Mouse (Mus musculus): ENCODE measurements around the gene Zfp827. TPM values are rescaled to one million over a fixed set of nuclear protein-coding genes. Genes with fewer than 3 reads are reported as not detected.

Zfp827 gene
- 11.4 TPM in 2 replicates for polyA plus RNA-seq (2016; fragmentation: Nextera tagmentation; extraction: Ambion mirVana)

DNA sequence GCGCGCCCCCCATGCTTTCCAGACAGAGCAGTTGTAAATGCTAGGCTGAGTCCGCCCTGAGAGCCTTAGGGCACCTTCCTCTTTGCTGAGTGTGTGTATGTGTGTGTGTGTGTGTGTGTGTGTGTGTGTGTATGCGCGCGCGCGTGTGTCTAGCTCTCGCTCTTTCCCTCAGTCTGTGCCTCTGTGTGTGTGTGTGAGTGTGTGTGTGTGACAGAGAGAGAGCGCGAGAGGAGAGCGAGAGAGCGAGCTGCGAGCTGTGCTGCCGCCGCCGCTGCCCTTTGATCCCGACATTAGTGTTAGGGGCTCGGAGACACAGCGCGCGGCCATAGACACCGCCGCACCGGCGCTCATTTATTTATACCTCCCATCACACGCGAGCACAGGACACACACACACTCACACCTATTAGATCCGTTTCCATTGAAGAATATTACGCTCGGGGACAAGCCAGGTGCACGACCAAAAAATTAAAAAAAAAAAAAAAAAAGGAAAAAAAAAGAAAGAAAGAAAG is at the start of gene Zfp827:
TSS of gene Zfp827 (plus strand) at position 461 of the 511 bp plus-strand sequence.
- peak; percentile 52 for ATAC-seq (ENCODE audit: low FRiP score, low read depth)
- under 1% methylated on average over 32 of the region's 32 CpGs for WGBS
- Histone ChIP-seq H3K4me1 (peaks cover 20% of the 10 kb centered on the region), H3K9me3 (no peaks in the 10 kb centered on the region; the same call in 1 of the 2 replicates), H3K27ac (peak within 1 kb of the TSS; percentile 99), H3K36me3 (no peaks in the 10 kb centered on the region), H3K4me2 (replicated peaks) (peak within 1 kb of the TSS; percentile 87), H3K27me3 (replicated peaks) (no peaks in the 10 kb centered on the region), H3K4me3 (peak within 1 kb of the TSS; percentile 96), H3K9ac (peak within 1 kb of the TSS; percentile 99)

- H3K9me3 ChIP-seq: no peaks in the 10 kb centered on the region
- no peaks in the 10 kb centered on the region for H3K36me3 ChIP-seq
- H3K27me3 ChIP-seq (replicated peaks): no peaks in the 10 kb centered on the region
- no peaks in the 10 kb centered on the region for H3K4me1 ChIP-seq
- H3K9ac ChIP-seq: no peak overlapping the region
- no peak for ATAC-seq (ENCODE audit: low FRiP score, low read depth)
- no peak overlapping the region for H3K4me2 ChIP-seq (replicated peaks)
- H3K27ac ChIP-seq: no peak overlapping the region
- H3K4me3 ChIP-seq: no peak overlapping the region
Observed at GRCm38 (mm10) chr8:79004341-79004740, 23.9 kb upstream of the Zfp827 start.

DNA sequence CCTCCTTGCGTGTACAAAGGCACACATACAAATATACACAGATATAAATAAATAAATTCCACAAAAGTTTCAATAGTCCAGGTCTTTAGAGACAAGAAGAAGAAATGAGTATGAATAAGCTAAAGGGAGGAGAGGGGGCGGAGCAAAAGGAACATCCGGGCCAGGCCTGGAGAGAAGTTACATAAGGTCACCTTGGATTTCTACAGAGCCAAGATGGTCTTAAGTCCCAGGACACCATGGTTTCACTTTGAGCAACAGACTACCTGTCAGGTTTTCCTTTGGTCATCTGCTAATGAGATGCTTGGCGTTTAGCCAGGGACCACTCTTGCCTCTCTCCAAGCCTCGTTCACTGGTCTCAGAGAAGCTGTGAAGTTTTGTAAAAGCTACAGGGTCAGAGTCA is 13.2 kb upstream of the Zfp827 start:
- ATAC-seq (ENCODE audit: low FRiP score, low read depth): no peak
- no peaks in the 10 kb centered on the region for H3K9me3 ChIP-seq
- 85% methylated on average over 5 of the region's 5 CpGs for WGBS

GRCm38 (mm10) chr8:79016076-79016475 is 12.2 kb upstream of the Zfp827 start:
- H3K27ac ChIP-seq: no peak overlapping the region
- no peaks in the 10 kb centered on the region for H3K9me3 ChIP-seq
- H3K27me3 ChIP-seq (replicated peaks): no peaks in the 10 kb centered on the region
- H3K4me3 ChIP-seq: no peak overlapping the region
- no peaks in the 10 kb centered on the region for H3K36me3 ChIP-seq
- no peaks in the 10 kb centered on the region for H3K4me1 ChIP-seq
- H3K9ac ChIP-seq: no peak overlapping the region
- no peak for ATAC-seq (ENCODE audit: low FRiP score, low read depth)
- no peak overlapping the region for H3K4me2 ChIP-seq (replicated peaks)
- 94% methylated on average over 4 of the region's 4 CpGs for WGBS

More for the DNA sequence above, 13.2 kb upstream of the Zfp827 start:
- no peaks in the 10 kb centered on the region for H3K36me3 ChIP-seq
- H3K27ac ChIP-seq: no peak overlapping the region
- no peaks in the 10 kb centered on the region for H3K4me1 ChIP-seq
- no peak overlapping the region for H3K4me2 ChIP-seq (replicated peaks)
- H3K4me3 ChIP-seq: no peak overlapping the region
- no peak overlapping the region for H3K9ac ChIP-seq
- H3K27me3 ChIP-seq (replicated peaks): no peaks in the 10 kb centered on the region

DNA sequence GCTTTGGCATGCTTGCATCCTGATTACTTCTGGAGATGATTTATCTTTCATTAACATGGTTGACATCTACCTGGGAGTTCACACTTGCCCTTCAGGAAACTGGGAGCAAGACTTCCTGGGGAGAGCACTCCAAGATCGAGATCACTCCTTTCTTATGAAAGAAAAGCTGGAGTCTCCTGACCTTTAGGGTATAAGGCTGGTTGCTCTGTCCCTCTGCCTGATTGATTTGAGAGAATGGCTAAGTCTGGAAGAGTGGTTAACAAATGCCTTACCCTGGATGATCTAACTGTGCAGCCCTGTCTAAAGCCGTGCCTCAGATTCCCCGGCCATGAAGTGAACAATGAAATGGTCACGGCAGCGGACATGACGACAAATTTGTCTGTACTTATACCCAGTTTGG is 11.7 kb upstream of the Zfp827 start:
- H3K4me1 ChIP-seq: no peaks in the 10 kb centered on the region
- no peaks in the 10 kb centered on the region for H3K36me3 ChIP-seq
- no peak overlapping the region for H3K4me3 ChIP-seq
- H3K27ac ChIP-seq: no peak overlapping the region
- H3K4me2 ChIP-seq (replicated peaks): no peak overlapping the region
- 47% methylated on average over 6 of the region's 6 CpGs for WGBS
- no peak for ATAC-seq (ENCODE audit: low FRiP score, low read depth)
- no peak overlapping the region for H3K9ac ChIP-seq
- H3K9me3 ChIP-seq: no peaks in the 10 kb centered on the region
- H3K27me3 ChIP-seq (replicated peaks): no peaks in the 10 kb centered on the region

DNA sequence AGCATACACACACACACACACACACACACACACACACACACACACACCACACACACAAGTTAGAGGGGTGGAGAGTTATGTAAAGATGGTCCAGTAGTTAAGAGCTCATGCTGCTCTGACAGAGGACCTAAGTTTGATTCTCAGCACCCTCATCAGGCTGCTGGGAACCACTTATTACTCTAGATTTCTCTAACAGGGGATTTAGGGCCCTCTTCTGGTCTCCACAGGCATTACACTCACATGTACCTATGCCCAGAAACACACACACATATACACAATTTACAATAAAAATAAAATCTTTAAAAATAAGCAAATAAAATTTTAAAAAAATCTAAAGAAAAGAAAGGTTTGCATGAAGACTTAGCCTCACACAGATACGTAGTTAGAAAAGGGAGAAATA is 4.3 kb upstream of the Zfp827 start:
- H3K4me2 ChIP-seq (replicated peaks): no peak overlapping the region
- no peaks in the 10 kb centered on the region for H3K36me3 ChIP-seq
- ATAC-seq (ENCODE audit: low FRiP score, low read depth): no peak

DNA sequence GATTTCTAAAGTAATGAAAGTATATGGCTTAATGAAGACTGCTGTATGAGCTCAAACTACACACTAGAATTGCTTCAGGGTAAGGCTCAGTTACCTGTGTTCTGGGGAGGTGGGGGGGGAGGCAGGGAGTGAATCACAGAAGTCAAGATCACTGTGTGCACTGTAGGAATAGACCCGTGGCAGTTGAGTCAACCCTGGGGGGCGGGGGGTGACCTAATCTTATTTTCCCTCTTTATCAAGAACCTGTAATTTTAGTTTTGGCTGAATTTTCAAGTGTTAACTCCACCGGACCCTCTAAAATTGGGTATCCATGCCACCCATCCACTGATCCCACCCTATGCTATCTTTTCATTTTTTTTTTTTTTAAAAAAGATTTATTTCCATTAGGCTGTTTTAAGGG is 918 bp upstream of the Zfp827 start:
- Histone ChIP-seq H3K9me3 (no peaks in the 10 kb centered on the region; the same call in 1 of the 2 replicates), H3K4me3 (peak overlapping the region; percentile 96; the same call in 1 of the 2 replicates), H3K27ac (no peak overlapping the region), H3K4me2 (replicated peaks) (peak overlapping the region; percentile 87), H3K27me3 (replicated peaks) (no peaks in the 10 kb centered on the region), H3K4me1 (peaks cover 13% of the 10 kb centered on the region), H3K36me3 (no peaks in the 10 kb centered on the region), H3K9ac (no peak overlapping the region)
- WGBS: 24% methylated on average over 3 of the region's 3 CpGs
- no peak for ATAC-seq (ENCODE audit: low FRiP score, low read depth)

More for the DNA sequence above, 4.3 kb upstream of the Zfp827 start:
- Histone ChIP-seq H3K27ac (no peak overlapping the region), H3K9me3 (no peaks in the 10 kb centered on the region; the same call in 1 of the 2 replicates), H3K27me3 (replicated peaks) (no peaks in the 10 kb centered on the region), H3K9ac (no peak overlapping the region), H3K4me1 (no peaks in the 10 kb centered on the region), H3K4me3 (no peak overlapping the region)
- WGBS: 98% methylated on average over 1 of the region's 1 CpGs

- peak overlapping the region; percentile 99 for H3K27ac ChIP-seq
- peak overlapping the region; percentile 96 for H3K4me3 ChIP-seq
- H3K27me3 ChIP-seq (replicated peaks): no peaks in the 10 kb centered on the region
- no peaks in the 10 kb centered on the region for H3K36me3 ChIP-seq
- ATAC-seq (ENCODE audit: low FRiP score, low read depth): peak; percentile 22; the same call in 1 of the 2 replicates
- H3K9ac ChIP-seq: peak overlapping the region; percentile 99
- H3K4me1 ChIP-seq: peaks cover 26% of the 10 kb centered on the region
- no peaks in the 10 kb centered on the region; the same call in 1 of the 2 replicates for H3K9me3 ChIP-seq
- H3K4me2 ChIP-seq (replicated peaks): peak overlapping the region; percentile 87
- under 1% methylated on average over 50 of the region's 56 CpGs for WGBS
Observed at GRCm38 (mm10) chr8:79028541-79029395, 531 bp downstream of the Zfp827 start.

GRCm38 (mm10) chr8:79029396-79030325 is 1.4 kb downstream of the Zfp827 start:
- ATAC-seq (ENCODE audit: low FRiP score, low read depth): peak; percentile 86
- Histone ChIP-seq H3K4me2 (replicated peaks) (peak overlapping the region; percentile 87), H3K27me3 (replicated peaks) (no peaks in the 10 kb centered on the region), H3K4me1 (peaks cover 33% of the 10 kb centered on the region), H3K9ac (peak overlapping the region; percentile 99), H3K4me3 (peak overlapping the region; percentile 96), H3K27ac (peak overlapping the region; percentile 99), H3K36me3 (no peaks in the 10 kb centered on the region), H3K9me3 (no peaks in the 10 kb centered on the region)
- under 1% methylated on average over 94 of the region's 99 CpGs for WGBS

DNA sequence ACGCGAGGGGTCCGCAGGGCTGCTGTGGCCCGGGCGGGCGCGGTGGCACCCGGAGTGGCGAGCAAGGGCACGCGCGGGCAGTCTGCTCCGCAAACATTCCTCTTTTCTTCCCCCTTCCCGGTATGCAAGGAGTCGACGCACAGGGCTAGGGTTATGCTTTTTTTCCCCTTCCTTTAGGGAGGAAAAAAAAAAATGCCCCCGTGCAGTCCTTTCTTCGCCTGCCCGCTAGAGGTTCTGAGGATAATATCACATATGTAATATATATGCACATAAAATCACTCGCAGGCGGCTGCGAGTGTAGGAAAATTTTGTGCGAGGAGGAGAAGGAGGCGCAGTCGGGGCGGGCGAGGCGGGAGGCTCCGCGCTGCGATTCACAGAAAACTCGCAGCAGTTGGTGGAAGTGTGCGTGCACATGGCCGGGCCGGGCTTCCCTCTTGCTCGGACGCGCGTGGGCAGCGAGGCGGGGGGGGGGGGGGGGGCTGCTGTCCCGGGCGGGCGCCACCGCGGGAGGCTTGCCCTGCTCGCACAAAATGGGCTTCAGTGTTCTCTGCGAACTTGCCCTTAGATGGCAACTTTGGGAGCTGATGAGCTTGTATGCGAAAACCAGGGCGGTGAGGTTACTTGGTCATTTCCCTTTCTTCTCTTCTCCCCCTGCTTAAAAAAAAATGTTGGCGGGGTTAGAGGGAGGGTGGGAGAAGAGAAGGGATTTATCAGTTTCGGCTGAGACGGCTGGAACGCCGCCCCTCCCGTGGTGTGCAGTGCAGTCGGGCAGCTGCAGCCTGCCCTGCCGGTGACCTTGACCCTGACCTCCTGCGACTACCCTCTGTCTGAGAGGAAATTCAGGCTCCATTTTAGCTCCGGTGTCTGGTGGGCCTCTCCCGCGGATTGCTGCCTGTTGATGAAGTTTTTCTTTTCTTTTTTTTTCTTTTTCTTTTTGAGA is 2.4 kb downstream of the Zfp827 start:
- Histone ChIP-seq H3K27ac (peak overlapping the region; percentile 99), H3K27me3 (replicated peaks) (no peaks in the 10 kb centered on the region), H3K36me3 (no peaks in the 10 kb centered on the region), H3K4me3 (peak overlapping the region; percentile 96), H3K4me1 (peaks cover 33% of the 10 kb centered on the region), H3K9me3 (no peaks in the 10 kb centered on the region), H3K9ac (peak overlapping the region; percentile 99), H3K4me2 (replicated peaks) (peak overlapping the region; percentile 87)
- no peak for ATAC-seq (ENCODE audit: low FRiP score, low read depth)
- WGBS: under 1% methylated on average over 54 of the region's 62 CpGs

DNA sequence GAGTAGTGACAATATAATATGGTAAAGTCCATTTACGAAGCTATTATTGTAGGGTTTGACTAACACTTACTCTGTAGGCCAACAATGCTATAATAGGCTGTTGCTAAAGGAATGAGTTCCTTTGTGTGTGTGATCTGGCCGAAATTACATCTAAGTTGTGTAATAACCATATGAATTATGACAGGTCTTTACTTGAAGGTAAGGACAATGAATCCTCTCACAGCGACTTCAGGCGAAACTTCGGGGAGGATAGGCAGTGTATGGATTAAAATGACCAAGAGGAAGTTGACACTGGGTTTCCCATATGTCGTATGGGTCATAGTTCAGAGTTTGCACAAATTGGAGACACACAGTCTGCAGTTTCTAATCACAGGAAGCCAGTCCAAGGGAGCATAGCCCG is 9.3 kb downstream of the Zfp827 start:
- H3K4me1 ChIP-seq: peaks cover 17% of the 10 kb centered on the region
- no peak for ATAC-seq (ENCODE audit: low FRiP score, low read depth)
- 84% methylated on average over 7 of the region's 7 CpGs for WGBS
- no peaks in the 10 kb centered on the region for H3K27me3 ChIP-seq (replicated peaks)
- no peak overlapping the region for H3K4me2 ChIP-seq (replicated peaks)
- peaks cover 9% of the 10 kb centered on the region; the same call in 1 of the 2 replicates for H3K36me3 ChIP-seq
- H3K9ac ChIP-seq: no peak overlapping the region
- H3K4me3 ChIP-seq: no peak overlapping the region
- no peak overlapping the region for H3K27ac ChIP-seq
- H3K9me3 ChIP-seq: no peaks in the 10 kb centered on the region
